Mouse (Mus musculus) heart, adult 2 months (tissue): ENCODE measurements around the gene Fbxo17. TPM values are rescaled to one million over a fixed set of nuclear protein-coding genes. Genes with fewer than 3 reads are reported as not detected.

Experiments used
- DNase-seq, 2 experiments: peaks; one replicate each; pipeline ENCODE4 v3.0.0; 2021
- H3K27ac ChIP-seq: fragments of 200-600 bp; 2 replicates; pipeline ENCODE4 v1.8.1; 2022
- H3K27me3 ChIP-seq: fragments of 200-500 bp; 2 replicates; pipeline ENCODE4 v1.6.1; 2012; ENCODE audit warnings: mild to moderate bottlenecking, low read length, inconsistent platforms, mixed read lengths; ENCODE audit not compliant: control insufficient read depth, insufficient read depth
- H3K36me3 ChIP-seq: fragments of 200-500 bp; 2 replicates; pipeline ENCODE4 v1.6.1; 2012; ENCODE audit warnings: low read length, inconsistent platforms; ENCODE audit not compliant: control insufficient read depth, insufficient read depth
- H3K4me1 ChIP-seq: fragments of 200-500 bp; 2 replicates; pipeline ENCODE4 v1.6.1; 2011; ENCODE audit warnings: low read length; ENCODE audit not compliant: control insufficient read depth, insufficient read depth
- H3K4me3 ChIP-seq: fragments of 200-600 bp; 2 replicates; pipeline ENCODE4 v1.8.1; 2022
- H3K79me2 ChIP-seq: fragments of 200-500 bp; replicated peaks from 2 replicates; pipeline ENCODE4 v1.6.1; 2012; ENCODE audit warnings: mild to moderate bottlenecking, inconsistent platforms, low read length, moderate library complexity, mixed read lengths; ENCODE audit not compliant: control insufficient read depth, insufficient read depth
- H3K9ac ChIP-seq: fragments of 200-500 bp; 2 replicates; pipeline ENCODE4 v1.6.1; 2012; ENCODE audit warnings: low read depth, mild to moderate bottlenecking, control low read depth, inconsistent platforms, low read length, mixed read lengths
- CTCF ChIP-seq: fragments of 200-600 bp; IDR thresholded peaks from 2 replicates; pipeline ENCODE4 v1.8.1; 2022; ENCODE audit warnings: antibody characterized with exemption, mild to moderate bottlenecking, moderate library complexity
- EP300 ChIP-seq: fragments of 200-500 bp; IDR thresholded peaks from 2 replicates; pipeline ENCODE4 v1.6.1; 2011; ENCODE audit warnings: low read depth, low read length, control low read depth; ENCODE audit not compliant: insufficient read depth
- POLR2A ChIP-seq: fragments of 200-500 bp; IDR thresholded peaks from 2 replicates; pipeline ENCODE4 v1.6.1; 2011; ENCODE audit warnings: mild to moderate bottlenecking, low read depth, low read length, control low read depth; ENCODE audit not compliant: insufficient read depth
- WGBS: fragments of 180-500 bp; shearing (Covaris S2); methylation state at CpG from one replicate; pipeline ENCODE4 v1.1.7; 2018; 5-methylcytosine and 5-hydroxymethylcytosine counted together
- intact Hi-C: fragments of 180-260 bp; cut with DNase I; formaldehyde crosslinking; loops from one replicate; pipeline ENCODE4 v1.15.1; 2025
- polyA plus RNA-seq: library from polyadenylated mRNA; depleted of rRNA; stranded (reverse); fragments of >200 nt; gene quantifications from 2 replicates; pipeline ENCODE4 v1.2.3, GENCODE M21; 2012; rRNA removed
- total RNA-seq, 2 experiments: library from RNA; stranded (reverse); gene quantifications; 2 replicates each; pipeline ENCODE4 v1.2.3; 2021

Fbxo17 gene
- total and polyA plus RNA-seq, 3 experiments, result 0.37 to 2.0 (median 0.57) TPM

GRCm38 (mm10) chr7:28781261-28781663, 64.7 kb downstream of the Fbxo17 start:
- Histone ChIP-seq H3K36me3 (no peaks in the 10 kb centered on the region), H3K79me2 (no peaks in the 10 kb centered on the region), H3K27ac (peak overlapping the region; percentile 29; the same call in 1 of the 2 replicates), H3K27me3 (no peaks in the 10 kb centered on the region), H3K4me3 (no peak overlapping the region), H3K4me1 (peaks cover 4% of the 10 kb centered on the region), H3K9ac (no peak overlapping the region)
- TF ChIP-seq POLR2A, result no peak
- no peak for TF ChIP-seq CTCF
- no peak for TF ChIP-seq EP300
- peak in 1 of 2 experiments; percentile 60 for DNase-seq
- 86% methylated on average over 8 of the region's 8 CpGs for WGBS
- intact Hi-C loops, result loop anchor here (2.0 kb wide), 2 partner anchors 16 to 258 kb away; no protein-coding TSS in a partner anchor

- DNase-seq, result no peak
- H3K36me3 ChIP-seq, result no peaks in the 10 kb centered on the region
- H3K27me3 ChIP-seq, result no peaks in the 10 kb centered on the region
- no peak overlapping the region for H3K9ac ChIP-seq
- no peak overlapping the region for H3K27ac ChIP-seq
- H3K4me1 ChIP-seq, result peaks cover 6% of the 10 kb centered on the region
- WGBS, result 90% methylated on average over 5 of the region's 5 CpGs
- no peak overlapping the region for H3K4me3 ChIP-seq
- intact Hi-C loops, result no loop called here
- TF ChIP-seq EP300, result no peak
- TF ChIP-seq CTCF, result no peak
- no peak for TF ChIP-seq POLR2A
- no peaks in the 10 kb centered on the region for H3K79me2 ChIP-seq
Observed at GRCm38 (mm10) chr7:28785161-28785560, 68.6 kb downstream of the Fbxo17 start.

Other genes starting within 250 kb of the Fbxo17 start
- not detected for gene Ifnl2, start 206.3 kb upstream of the Fbxo17 start, total RNA-seq
- not detected in 2 replicates for gene Ifnl2, start 206.3 kb upstream of the Fbxo17 start, polyA plus RNA-seq
- not detected for gene Ifnl3, start 194.0 kb upstream of the Fbxo17 start, total RNA-seq
- not detected in 2 replicates for gene Ifnl3, start 194.0 kb upstream of the Fbxo17 start, polyA plus RNA-seq
- not detected for gene Sycn, start 175.9 kb upstream of the Fbxo17 start, total RNA-seq
- gene Sycn, start 175.9 kb upstream of the Fbxo17 start, polyA plus RNA-seq, result not detected in 2 replicates
- not detected for gene Nccrp1, start 169.6 kb upstream of the Fbxo17 start, total RNA-seq
- gene Nccrp1, start 169.6 kb upstream of the Fbxo17 start, polyA plus RNA-seq, result not detected in 2 replicates
- 10 to 100 TPM; 21.9 to 22.4 TPM for gene Samd4b, start 118.7 kb upstream of the Fbxo17 start, total RNA-seq
- gene Samd4b, start 118.7 kb upstream of the Fbxo17 start, polyA plus RNA-seq, result 38.8 and 46.1 TPM in 2 replicates
- gene Pak4, start 118.6 kb upstream of the Fbxo17 start, total RNA-seq, result 1 to 10 TPM; 8.8 to 9.4 TPM
- 6.4 and 7.6 TPM in 2 replicates for gene Pak4, start 118.6 kb upstream of the Fbxo17 start, polyA plus RNA-seq
- not detected for gene Acp7, start 85.5 kb upstream of the Fbxo17 start, total RNA-seq
- 0.49 TPM in 1 of 2 replicates, not detected in the other for gene Acp7, start 85.5 kb upstream of the Fbxo17 start, polyA plus RNA-seq
- under 1 TPM in 1 of 2 experiments, not detected in 1; 0.23 TPM for gene Fbxo27, start 24.0 kb upstream of the Fbxo17 start, total RNA-seq
- gene Fbxo27, start 24.0 kb upstream of the Fbxo17 start, polyA plus RNA-seq, result 1.1 and 1.2 TPM in 2 replicates
- gene Mrps12, start 25.0 kb downstream of the Fbxo17 start, total RNA-seq, result 10 to 100 TPM; 47.8 to 57.3 TPM
- 36.3 and 51.9 TPM in 2 replicates for gene Mrps12, start 25.0 kb downstream of the Fbxo17 start, polyA plus RNA-seq
- 10 to 100 TPM; 13.7 to 14.2 TPM for gene Sars2, start 25.2 kb downstream of the Fbxo17 start, total RNA-seq
- 18.5 and 20.2 TPM in 2 replicates for gene Sars2, start 25.2 kb downstream of the Fbxo17 start, polyA plus RNA-seq
- gene Ccer2, start 39.4 kb downstream of the Fbxo17 start, total RNA-seq, result not detected
- gene Ccer2, start 39.4 kb downstream of the Fbxo17 start, polyA plus RNA-seq, result not detected in 2 replicates
- gene Sirt2, start 49.9 kb downstream of the Fbxo17 start, total RNA-seq, result 10 to 100 TPM; 78.8 to 92.3 TPM
- 82.9 and 103 TPM in 2 replicates for gene Sirt2, start 49.9 kb downstream of the Fbxo17 start, polyA plus RNA-seq
- gene Nfkbib, start 50.7 kb downstream of the Fbxo17 start, total RNA-seq, result 10 to 100 TPM; 25.1 to 31.6 TPM
- gene Nfkbib, start 50.7 kb downstream of the Fbxo17 start, polyA plus RNA-seq, result 18.7 and 27.8 TPM in 2 replicates
- gene Rinl, start 72.2 kb downstream of the Fbxo17 start, total RNA-seq, result 1 to 10 TPM; 1.3 to 2.0 TPM
- 3.2 and 3.3 TPM in 2 replicates for gene Rinl, start 72.2 kb downstream of the Fbxo17 start, polyA plus RNA-seq
- 100 to 1,000 TPM; 192 to 206 TPM for gene Hnrnpl, start 91.7 kb downstream of the Fbxo17 start, total RNA-seq
- gene Hnrnpl, start 91.7 kb downstream of the Fbxo17 start, polyA plus RNA-seq, result 208 and 348 TPM in 2 replicates
- 1,000 to 10,000 TPM; 1,826 to 2,229 TPM for gene Ech1, start 108.4 kb downstream of the Fbxo17 start, total RNA-seq
- 2,087 and 2,697 TPM in 2 replicates for gene Ech1, start 108.4 kb downstream of the Fbxo17 start, polyA plus RNA-seq
- gene Lgals4, start 117.0 kb downstream of the Fbxo17 start, total RNA-seq, result 10 to 100 TPM; 18.5 to 27.6 TPM
- gene Lgals4, start 117.0 kb downstream of the Fbxo17 start, polyA plus RNA-seq, result 63.6 and 121 TPM in 2 replicates
- under 1 TPM in 1 of 2 experiments, not detected in 1; 0.61 TPM for gene Lgals7, start 147.0 kb downstream of the Fbxo17 start, total RNA-seq
- gene Lgals7, start 147.0 kb downstream of the Fbxo17 start, polyA plus RNA-seq, result 1.6 and 4.0 TPM in 2 replicates
- under 1 TPM; 0.23 to 0.39 TPM for gene Capn12, start 164.6 kb downstream of the Fbxo17 start, total RNA-seq
- gene Capn12, start 164.6 kb downstream of the Fbxo17 start, polyA plus RNA-seq, result 0.49 and 0.61 TPM in 2 replicates
- 10 to 100 TPM; 66.1 to 85.7 TPM for gene Actn4, start 245.5 kb downstream of the Fbxo17 start, total RNA-seq
- 123 and 132 TPM in 2 replicates for gene Actn4, start 245.5 kb downstream of the Fbxo17 start, polyA plus RNA-seq